Mouse (Mus musculus) erythroblast, embryonic 14.5 days (primary cell): ENCODE measurements around the gene Atp1a4.

Experiments
- GATA1 ChIP-seq: IDR thresholded peaks from 2 replicates; pipeline ENCODE4 v1.6.1; 2012; ENCODE audit warnings: low read length, inconsistent platforms, mixed read lengths
- TAL1 ChIP-seq: IDR thresholded peaks from 3 replicates; pipeline ENCODE4 v1.6.1; 2012; ENCODE audit warnings: low read length, inconsistent platforms, mixed read lengths

DNA sequence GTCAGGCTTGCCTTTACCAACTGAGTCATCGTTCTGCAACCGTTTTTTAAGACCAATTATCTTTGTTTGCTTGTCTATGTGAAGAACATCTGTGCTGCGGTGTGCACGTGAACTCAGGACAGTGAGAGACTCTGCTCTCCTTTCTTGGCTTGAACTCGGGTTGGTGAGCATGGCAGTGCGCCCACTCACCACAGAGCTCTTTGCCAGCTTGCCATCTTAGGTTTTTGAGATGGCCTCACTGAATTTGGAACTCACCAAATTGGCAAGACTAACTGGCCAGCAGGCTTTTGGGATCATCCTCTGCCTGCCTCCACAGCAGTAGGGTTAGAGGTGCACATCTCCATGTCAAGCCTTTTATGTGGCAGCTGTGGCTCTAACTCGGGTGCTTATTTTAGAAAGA lies 80.4 kb downstream of the Atp1a4 start:
- no peak for TF ChIP-seq GATA1
- no peak for TF ChIP-seq TAL1
